Mouse (Mus musculus) B cell, adult 67 days (primary cell): ENCODE measurements around the gene BC051142. TPM values are rescaled to one million over a fixed set of nuclear protein-coding genes. Genes with fewer than 3 reads are reported as not detected.

Source experiments
- total RNA-seq, 2 experiments: library from RNA; stranded (reverse); gene quantifications; 4 replicates each; pipeline ENCODE4 v1.2.4; 2023

BC051142 gene
- 10 to 100 TPM; 14.3 to 15.6 TPM for total RNA-seq

DNA sequence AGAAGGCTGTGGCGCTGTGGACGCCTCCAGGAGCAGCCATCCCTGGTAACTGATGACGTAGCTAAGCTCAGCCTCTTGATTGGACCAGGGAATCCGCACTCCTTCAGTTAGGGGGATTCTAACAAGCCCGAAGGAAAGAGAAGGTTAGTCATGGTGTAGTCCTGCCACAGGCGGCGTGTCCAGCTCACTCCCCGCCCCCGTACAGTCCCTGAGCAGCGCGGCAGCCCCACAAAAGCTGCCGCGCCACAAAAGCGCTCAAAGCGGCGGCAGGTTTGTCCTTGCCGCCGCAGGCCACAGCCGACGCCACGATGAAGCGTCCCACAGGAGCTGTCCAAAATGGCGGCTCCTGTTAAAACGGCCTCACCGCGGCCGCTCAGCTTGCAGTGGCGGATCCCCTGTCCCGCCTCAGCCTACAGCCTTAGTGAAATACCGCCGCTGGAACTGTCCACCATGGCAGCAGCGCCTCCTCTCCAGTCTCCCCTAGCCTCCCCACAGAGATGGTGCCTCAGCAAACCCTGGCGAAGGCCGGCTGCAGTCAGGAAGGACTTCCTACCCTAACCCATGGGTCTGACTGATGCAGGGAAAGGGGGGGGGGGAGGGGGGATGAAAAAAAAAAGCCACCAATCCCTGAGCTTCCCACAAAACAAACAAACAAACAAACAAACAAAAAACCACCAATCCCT is at the start of gene BC051142:
Gene BC051142 (plus strand): TSS at position 110 of the 683 bp plus-strand sequence.

DNA sequence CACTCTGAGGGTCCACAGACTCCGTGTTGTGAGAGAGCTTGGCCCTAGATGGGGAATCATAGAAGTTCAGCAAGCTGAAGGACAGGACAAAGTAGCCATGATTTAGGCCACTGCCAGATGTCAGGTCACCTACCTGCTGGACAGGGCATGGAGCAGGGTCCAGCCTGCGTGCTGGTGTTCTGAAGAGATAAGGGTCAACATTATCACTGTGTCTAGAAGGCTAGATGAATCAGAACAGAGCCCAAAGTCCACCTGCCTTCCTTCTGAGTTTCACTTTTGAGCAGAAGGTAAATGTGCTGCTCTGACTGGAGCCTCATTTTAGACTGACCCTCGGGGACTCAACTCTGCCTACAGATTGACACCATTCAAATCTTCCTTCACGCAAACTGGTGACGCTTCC is 44.1 kb upstream of the BC051142 start, which contains the start of gene Btnl2:
Gene Btnl2 (plus strand): TSS at position 284 of the 400 bp plus-strand sequence.

DNA sequence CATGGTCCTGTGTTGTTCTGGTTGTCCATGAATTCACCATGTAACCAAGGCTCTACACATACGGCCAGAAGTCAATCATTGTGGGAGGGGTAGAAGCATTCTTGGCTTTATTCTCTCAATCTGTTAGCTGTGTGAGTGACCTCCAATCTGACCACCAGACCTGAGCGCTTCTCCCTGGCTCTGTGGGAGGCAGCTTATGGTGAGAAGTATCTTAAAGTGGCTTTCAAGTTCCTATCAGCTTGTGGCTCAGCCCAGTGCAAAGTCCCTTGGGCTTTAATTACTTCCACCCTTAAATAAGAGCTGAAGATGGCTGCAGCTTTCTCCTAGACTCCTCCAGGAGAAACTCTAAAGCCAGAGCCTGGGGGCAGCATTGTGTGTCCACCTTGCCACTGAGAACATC is 21.8 kb upstream of the BC051142 start, which contains the start of gene Btnl1:
Gene Btnl1 (plus strand): TSS at position 286 of the 400 bp plus-strand sequence.

DNA sequence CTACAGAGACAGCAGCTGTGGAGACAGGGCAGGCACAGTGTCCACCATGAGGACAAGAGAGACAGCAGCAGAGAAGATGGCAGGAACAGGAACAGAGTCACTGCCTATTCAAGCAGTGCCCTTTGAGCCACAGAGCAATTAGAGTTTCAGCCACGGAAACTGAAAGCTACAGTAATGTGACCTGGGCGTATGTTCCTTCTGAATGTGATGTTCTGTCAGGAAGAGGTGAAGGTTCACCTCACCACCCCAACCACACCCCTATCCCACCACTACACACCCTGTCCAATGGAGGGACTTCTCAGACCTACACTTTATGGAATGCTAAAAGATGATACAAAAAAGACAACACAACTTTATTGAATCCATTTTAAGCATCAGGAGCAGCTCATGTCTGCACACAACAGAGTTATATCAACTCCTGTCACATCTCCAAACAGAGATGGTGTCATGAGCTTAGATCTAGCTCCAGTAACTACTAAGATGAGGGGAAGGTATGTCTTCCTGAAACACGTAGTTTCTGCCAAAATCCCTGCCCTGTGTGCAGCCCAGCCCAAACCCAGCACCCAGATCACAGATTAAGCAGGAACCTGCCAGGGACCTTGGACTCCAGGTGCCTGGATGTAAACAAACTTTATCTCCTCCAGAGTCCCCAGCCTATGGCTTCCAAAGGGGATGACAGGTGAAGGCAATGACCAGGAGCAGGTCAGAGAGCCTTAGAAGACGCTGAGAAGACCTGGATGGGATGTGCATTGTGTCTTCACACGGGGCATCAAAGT is 78.8 kb downstream of the BC051142 start, which contains the start of gene Btnl4:
Gene Btnl4 (minus strand): TSS at position 81 of the 776 bp plus-strand sequence.

Other genes starting within 250 kb of the BC051142 start
- 100 to 1,000 TPM; 605 to 615 TPM for gene H2-DMb1, start 245.7 kb upstream of the BC051142 start, total RNA-seq
- 100 to 1,000 TPM; 143 to 169 TPM for gene Tap1, start 211.3 kb upstream of the BC051142 start, total RNA-seq
- gene Psmb9, start 211.1 kb upstream of the BC051142 start, total RNA-seq: 100 to 1,000 TPM in 1 of 2 experiments, 10 to 100 TPM in 1; 96.9 to 120 TPM
- 100 to 1,000 TPM; 240 to 265 TPM for gene Psmb8, start 201.1 kb upstream of the BC051142 start, total RNA-seq
- gene Tap2, start 195.3 kb upstream of the BC051142 start, total RNA-seq: 100 to 1,000 TPM; 125 to 140 TPM
- 1,000 to 10,000 TPM; 1,014 to 1,076 TPM for gene H2-Ob, start 159.9 kb upstream of the BC051142 start, total RNA-seq
- gene H2-Ab1, start 141.1 kb upstream of the BC051142 start, total RNA-seq: 1,000 to 10,000 TPM; 6,321 to 6,441 TPM
- gene H2-Aa, start 111.0 kb upstream of the BC051142 start, total RNA-seq: 1,000 to 10,000 TPM; 4,632 to 4,642 TPM
- gene H2-Eb1, start 93.0 kb upstream of the BC051142 start, total RNA-seq: 1,000 to 10,000 TPM; 3,437 to 3,484 TPM
- gene H2-Eb2, start 73.2 kb upstream of the BC051142 start, total RNA-seq: 10 to 100 TPM; 33.6 to 48.0 TPM
- 10 to 100 TPM in 1 of 2 experiments, 1 to 10 TPM in 1; 9.3 to 12.5 TPM for gene Btnl2, start 44.0 kb upstream of the BC051142 start, total RNA-seq
- gene Btnl1, start 21.7 kb upstream of the BC051142 start, total RNA-seq: 1 to 10 TPM; 2.7 to 4.5 TPM
- gene Btnl4, start 78.5 kb downstream of the BC051142 start, total RNA-seq: not detected
- gene Btnl6, start 118.5 kb downstream of the BC051142 start, total RNA-seq: not detected
- 1 to 10 TPM; 1.0 to 1.9 TPM for gene Notch4, start 165.4 kb downstream of the BC051142 start, total RNA-seq
- gene Gpsm3, start 191.0 kb downstream of the BC051142 start, total RNA-seq: 100 to 1,000 TPM; 132 to 134 TPM
- gene Pbx2, start 192.4 kb downstream of the BC051142 start, total RNA-seq: 10 to 100 TPM; 54.9 to 59.0 TPM
- 1 to 10 TPM; 5.3 to 5.8 TPM for gene Ager, start 199.0 kb downstream of the BC051142 start, total RNA-seq
- 10 to 100 TPM; 41.4 to 42.3 TPM for gene Rnf5, start 204.9 kb downstream of the BC051142 start, total RNA-seq
- 10 to 100 TPM; 67.5 to 72.5 TPM for gene Agpat1, start 205.4 kb downstream of the BC051142 start, total RNA-seq
- not detected for gene Egfl8, start 217.2 kb downstream of the BC051142 start, total RNA-seq
- 1 to 10 TPM; 2.1 to 6.8 TPM for gene Ppt2, start 229.7 kb downstream of the BC051142 start, total RNA-seq
- gene Prrt1, start 230.7 kb downstream of the BC051142 start, total RNA-seq: not detected
- 1 to 10 TPM; 2.9 to 5.3 TPM for gene Fkbpl, start 245.9 kb downstream of the BC051142 start, total RNA-seq
- 10 to 100 TPM; 81.4 to 84.7 TPM for gene Atf6b, start 248.3 kb downstream of the BC051142 start, total RNA-seq